Mouse (Mus musculus) MEL (cell line): ENCODE results near the gene Papss1. TPM values are rescaled to one million over a fixed set of nuclear protein-coding genes. Genes with fewer than 3 reads are reported as not detected.

ENCODE experiments used
- DNase-seq: peaks from one replicate; pipeline ENCODE4 v3.0.0; 2011; ENCODE audit warnings: low read depth, low spot score
- H3K27ac ChIP-seq: 2 replicates; pipeline ENCODE4 v1.5.1; 2012; ENCODE audit warnings: low read depth, mild to moderate bottlenecking, control low read depth, low read length, moderate library complexity; ENCODE audit not compliant: control insufficient read depth
- H3K27me3 ChIP-seq, 2 experiments: fragments of 150-350 bp in 1 of 2; sonication (generic) in 1 of 2; 2 replicates each; pipeline ENCODE4 v1.6.1; 2012; ENCODE audit warnings: low read length in 2 of 2, mild to moderate bottlenecking in 2 of 2, improper control_type of control experiment in 1 of 2, moderate library complexity in 1 of 2; ENCODE audit not compliant: insufficient read depth in 2 of 2, control insufficient read depth in 1 of 2
- H3K36me3 ChIP-seq, 2 experiments: 2 replicates each; pipeline ENCODE4 v1.6.1; 2012 to 2014; ENCODE audit warnings: low read length in 2 of 2, improper control_type of control experiment in 1 of 2, inconsistent platforms in 1 of 2, mild to moderate bottlenecking in 1 of 2; ENCODE audit not compliant: insufficient read depth in 2 of 2, control insufficient read depth in 1 of 2
- H3K4me1 ChIP-seq, 2 experiments: fragments of 150-350 bp in 1 of 2; sonication (generic) in 1 of 2; 2 replicates each; pipeline ENCODE4 v1.6.1; 2012; ENCODE audit warnings: low read length in 2 of 2, improper control_type of control experiment in 1 of 2, mild to moderate bottlenecking in 1 of 2; ENCODE audit not compliant: insufficient read depth in 2 of 2, control insufficient read depth in 1 of 2
- H3K4me3 ChIP-seq, 2 experiments: fragments of 150-350 bp in 1 of 2; sonication (generic) in 1 of 2; 2 replicates each; pipeline ENCODE4 v1.5.1; 2012; ENCODE audit warnings: low read depth in 2 of 2, low read length in 2 of 2, mild to moderate bottlenecking in 2 of 2, moderate library complexity in 2 of 2, control low read depth in 1 of 2, improper control_type of control experiment in 1 of 2; ENCODE audit not compliant: control insufficient read depth in 1 of 2, insufficient read depth in 1 of 2
- H3K79me2 ChIP-seq: 2 replicates; pipeline ENCODE4 v1.6.1; 2012; ENCODE audit warnings: mild to moderate bottlenecking, low read length, moderate library complexity; ENCODE audit not compliant: control insufficient read depth, poor library complexity, insufficient read depth
- H3K9ac ChIP-seq: 2 replicates; pipeline ENCODE4 v1.6.1; 2012; ENCODE audit warnings: low read depth, mild to moderate bottlenecking, control low read depth, low read length, moderate library complexity; ENCODE audit not compliant: control insufficient read depth, poor library complexity, severe bottlenecking
- H3K9me3 ChIP-seq: fragments of 150-350 bp; sonication (generic); replicated peaks from 2 replicates; pipeline ENCODE4 v1.6.1; 2012; ENCODE audit warnings: mild to moderate bottlenecking, low read length, improper control_type of control experiment, moderate library complexity; ENCODE audit not compliant: insufficient read depth
- BHLHE40 ChIP-seq: IDR thresholded peaks from 2 replicates; pipeline ENCODE4 v1.6.1; 2012; ENCODE audit warnings: low read depth, mild to moderate bottlenecking, inconsistent platforms, low read length, improper control_type of control experiment, borderline replicate concordance
- CHD1 ChIP-seq: IDR thresholded peaks from 2 replicates; pipeline ENCODE4 v1.6.1; 2012; ENCODE audit warnings: low read depth, mild to moderate bottlenecking, inconsistent platforms, low read length, improper control_type of control experiment
- CHD2 ChIP-seq: IDR thresholded peaks from 2 replicates; pipeline ENCODE4 v1.6.1; 2011; ENCODE audit warnings: low read length, improper control_type of control experiment
- E2F4 ChIP-seq: IDR thresholded peaks from 2 replicates; pipeline ENCODE4 v1.6.1; 2011; ENCODE audit warnings: low read depth, low read length, improper control_type of control experiment, borderline replicate concordance
- EP300 ChIP-seq, 2 experiments: IDR thresholded peaks; 2 replicates each; pipeline ENCODE4 v1.6.1; 2011; ENCODE audit warnings: improper control_type of control experiment in 2 of 2, low read length in 2 of 2, low read depth in 1 of 2, mild to moderate bottlenecking in 1 of 2
- ETS1 ChIP-seq: IDR thresholded peaks from 2 replicates; pipeline ENCODE4 v1.6.1; 2012; ENCODE audit warnings: low read depth, mild to moderate bottlenecking, inconsistent platforms, low read length, improper control_type of control experiment, moderate library complexity
- GABPA ChIP-seq: IDR thresholded peaks from 2 replicates; pipeline ENCODE4 v1.6.1; 2012; ENCODE audit warnings: low read depth, mild to moderate bottlenecking, inconsistent platforms, low read length, improper control_type of control experiment, moderate library complexity
- GATA1 ChIP-seq: IDR thresholded peaks from 2 replicates; pipeline ENCODE4 v1.6.1; 2011; ENCODE audit warnings: low read depth, low read length, improper control_type of control experiment
- HCFC1 ChIP-seq: IDR thresholded peaks from 2 replicates; pipeline ENCODE4 v1.6.1; 2012; ENCODE audit warnings: low read depth, mild to moderate bottlenecking, inconsistent platforms, low read length, improper control_type of control experiment, moderate library complexity
- KAT2A ChIP-seq: conservative IDR thresholded peaks from 2 replicates; pipeline ENCODE4 v1.6.1; 2012; ENCODE audit warnings: low read depth, low read length, improper control_type of control experiment, inconsistent platforms
- MAFK ChIP-seq: IDR thresholded peaks from 2 replicates; pipeline ENCODE4 v1.6.1; 2011; ENCODE audit warnings: low read depth, mild to moderate bottlenecking, low read length, improper control_type of control experiment, borderline replicate concordance
- MAZ ChIP-seq: IDR thresholded peaks from 2 replicates; pipeline ENCODE4 v1.6.1; 2012; ENCODE audit warnings: low read depth, mild to moderate bottlenecking, inconsistent platforms, low read length, improper control_type of control experiment
- MEF2A ChIP-seq: IDR thresholded peaks from 2 replicates; pipeline ENCODE4 v1.6.1; 2014; ENCODE audit warnings: low read depth, mild to moderate bottlenecking, inconsistent platforms, low read length, improper control_type of control experiment; ENCODE audit not compliant: poor library complexity, insufficient replicate concordance, severe bottlenecking; ENCODE audit errors: extremely low read depth
- MYC ChIP-seq: IDR thresholded peaks from 2 replicates; pipeline ENCODE4 v1.6.1; 2011; ENCODE audit warnings: low read depth, mild to moderate bottlenecking, low read length, improper control_type of control experiment, moderate library complexity
- NELFE ChIP-seq: IDR thresholded peaks from 2 replicates; pipeline ENCODE4 v1.6.1; 2011; ENCODE audit warnings: low read depth, low read length, improper control_type of control experiment
- NRF1 ChIP-seq: IDR thresholded peaks from 2 replicates; pipeline ENCODE4 v1.6.1; 2014; ENCODE audit warnings: low read depth, mild to moderate bottlenecking, inconsistent platforms, low read length, improper control_type of control experiment, moderate library complexity; ENCODE audit not compliant: poor library complexity, insufficient read depth, severe bottlenecking
- POLR2A ChIP-seq, 2 experiments: IDR thresholded peaks; 2 replicates each; pipeline ENCODE4 v1.6.1; 2011 to 2012; ENCODE audit warnings: low read length in 2 of 2, mild to moderate bottlenecking in 2 of 2, control low read depth in 1 of 2, improper control_type of control experiment in 1 of 2, low read depth in 1 of 2, moderate library complexity in 1 of 2; ENCODE audit not compliant: control insufficient read depth in 1 of 2, insufficient read depth in 1 of 2, poor library complexity in 1 of 2
- POLR2AphosphoS5 ChIP-seq: IDR thresholded peaks from 2 replicates; pipeline ENCODE4 v1.6.1; 2012; ENCODE audit warnings: low read depth, borderline replicate concordance, mild to moderate bottlenecking, inconsistent platforms, low read length, moderate library complexity, mixed read lengths
- RCOR1 ChIP-seq: IDR thresholded peaks from 2 replicates; pipeline ENCODE4 v1.6.1; 2012; ENCODE audit warnings: low read depth, mild to moderate bottlenecking, inconsistent platforms, low read length, improper control_type of control experiment
- TAL1 ChIP-seq: IDR thresholded peaks from 2 replicates; pipeline ENCODE4 v1.6.1; 2012; ENCODE audit warnings: mild to moderate bottlenecking, inconsistent platforms, low read length, moderate library complexity, mixed read lengths
- TBP ChIP-seq: IDR thresholded peaks from 2 replicates; pipeline ENCODE4 v1.8.0; 2011; ENCODE audit warnings: low read depth, low read length, improper control_type of control experiment
- TCF12 ChIP-seq: IDR thresholded peaks from 2 replicates; pipeline ENCODE4 v1.6.1; 2014; ENCODE audit warnings: low read depth, mild to moderate bottlenecking, inconsistent platforms, low read length, improper control_type of control experiment, moderate library complexity
- UBTF ChIP-seq: IDR thresholded peaks from 2 replicates; pipeline ENCODE4 v1.6.1; 2012; ENCODE audit warnings: low read depth, mild to moderate bottlenecking, inconsistent platforms, low read length, improper control_type of control experiment, moderate library complexity, borderline replicate concordance; ENCODE audit not compliant: insufficient read depth
- ZKSCAN1 ChIP-seq: IDR thresholded peaks from 2 replicates; pipeline ENCODE4 v1.6.1; 2012; ENCODE audit warnings: low read depth, mild to moderate bottlenecking, inconsistent platforms, low read length, improper control_type of control experiment, moderate library complexity
- ZMIZ1 ChIP-seq: IDR thresholded peaks from 2 replicates; pipeline ENCODE4 v1.6.1; 2012; ENCODE audit warnings: low read depth, mild to moderate bottlenecking, inconsistent platforms, low read length, improper control_type of control experiment, moderate library complexity
- ZNF384 ChIP-seq: IDR thresholded peaks from 2 replicates; pipeline ENCODE4 v1.6.1; 2012; ENCODE audit warnings: low read depth, mild to moderate bottlenecking, inconsistent platforms, low read length, improper control_type of control experiment
- polyA plus RNA-seq, 2 experiments: library from polyadenylated mRNA; stranded (reverse) in 1 of 2; unstranded in 1 of 2; fragments of >175 nt in 1 of 2; fragments of >200 nt in 1 of 2; gene quantifications; 2 replicates each; pipeline versions ENCODE4 v1.2.1 to v1.2.4; 2012; ENCODE audit warnings: low replicate concordance in 2 of 2, low read depth in 1 of 2; ENCODE audit not compliant: insufficient read length in 2 of 2, insufficient read depth in 1 of 2, missing spikeins in 1 of 2
- total RNA-seq: library from RNA; depleted of rRNA; stranded (reverse); fragments of 300-350 nt; gene quantifications from 2 replicates; pipeline ENCODE4 v1.2.3, GENCODE M21; 2012

The Papss1 gene
- total and polyA plus RNA-seq, 3 experiments = 27.7 to 36.2 TPM; not detected in 1

- no peak overlapping the region for H3K9ac ChIP-seq
- TF ChIP-seq POLR2A (IDR thresholded peaks at IDR 0.05; ENCODE audit: control insufficient read depth in 1 of 2, insufficient read depth in 1 of 2, low read depth in 1 of 2, low read length in 2 of 2, poor library complexity in 1 of 2) (no peak), GATA1 (no peak), TBP (no peak), CHD2 (no peak)
- TF ChIP-seq, all 39 proteins: peak for 0
- Histone ChIP-seq H3K36me3 (peaks cover 0 to 1% of the 10 kb centered on the region in 2 experiments; a peak in 2 of 4 replicates), H3K79me2 (no peaks in the 10 kb centered on the region), H3K4me3 (no peak overlapping the region), H3K9me3 (no peaks in the 10 kb centered on the region), H3K27ac (no peak overlapping the region), H3K27me3 (no peaks in the 10 kb centered on the region), H3K4me1 (no peaks in the 10 kb centered on the region)
- no peak for DNase-seq
Observed at GRCm38 (mm10) chr3:131623208-131623607, 58.6 kb downstream of the Papss1 start.

- Histone ChIP-seq H3K27ac (no peak overlapping the region), H3K9me3 (no peaks in the 10 kb centered on the region), H3K9ac (no peak overlapping the region), H3K36me3 (peaks cover 0 to 1% of the 10 kb centered on the region in 2 experiments; a peak in 2 of 4 replicates), H3K4me1 (no peaks in the 10 kb centered on the region), H3K79me2 (no peaks in the 10 kb centered on the region), H3K27me3 (no peaks in the 10 kb centered on the region), H3K4me3 (no peak overlapping the region)
- TF ChIP-seq CHD1 = no peak
- no peak for TF ChIP-seq CHD2
- TF ChIP-seq TCF12 = no peak
- no peak for TF ChIP-seq E2F4
- no peak for TF ChIP-seq ETS1
- no peak for TF ChIP-seq KAT2A
- no peak for TF ChIP-seq TAL1
- TF ChIP-seq GATA1 = no peak
- TF ChIP-seq MAFK = no peak
- no peak for DNase-seq
Observed at GRCm38 (mm10) chr3:131624063-131624462, 59.5 kb downstream of the Papss1 start.

GRCm38 (mm10) chr3:131627476-131627875 is 62.9 kb downstream of the Papss1 start:
- Histone ChIP-seq H3K27me3 (no peaks in the 10 kb centered on the region), H3K4me3 (no peak overlapping the region), H3K27ac (no peak overlapping the region), H3K36me3 (peaks cover 0 to 1% of the 10 kb centered on the region in 2 experiments; a peak in 1 of 4 replicates), H3K4me1 (no peaks in the 10 kb centered on the region), H3K9me3 (no peaks in the 10 kb centered on the region), H3K79me2 (no peaks in the 10 kb centered on the region), H3K9ac (no peak overlapping the region)
- TF ChIP-seq MYC (no peak), NRF1 (no peak), RCOR1 (no peak), CHD1 (no peak), EP300 (IDR thresholded peaks at IDR 0.05; ENCODE audit: low read depth in 1 of 2, low read length in 2 of 2) (no peak), GABPA (no peak), ZNF384 (no peak), BHLHE40 (no peak), UBTF (no peak), MEF2A (no peak), ZMIZ1 (no peak), ETS1 (no peak), HCFC1 (no peak), ZKSCAN1 (no peak), POLR2AphosphoS5 (no peak), NELFE (no peak), MAZ (no peak)
- DNase-seq = no peak
